ENCODE assay signal across 10 mouse cellular contexts in genomic region chr11:95074694-95075093, GRCm38 (mm10). TPM values are rescaled to one million over a fixed set of nuclear protein-coding genes. Genes with fewer than 3 reads are reported as not detected.
DNase-seq lines count a peak whose midpoint lies in the region; ATAC-seq lines count a peak whose summit lies in the region.
"Had no signal": no experiment of that assay in that cellular context is flagged by ENCODE, and none has a peak within 500 bp of the region (broad histone marks: within the 10 kb centered on the region; RNA-seq: fewer than 3 reads in every experiment).

No protein-coding gene starts in this region.

- 0 out of 2 replicates have a peak overlapping the region, but pooled peaks have one; percentile 6 for H3K27ac ChIP-seq in heart, embryonic 16.5 days (ENCODE audit: low read length)
- H3K27ac ChIP-seq in embryonic facial prominence, embryonic 12.5 days = no peak overlapping the region
- H3K27ac ChIP-seq in intestine, embryonic 15.5 days = peak overlapping the region; percentile 92
- no peak overlapping the region for H3K27ac ChIP-seq in midbrain, embryonic 16.5 days (ENCODE audit: low read length)

- H3K4me3 ChIP-seq in heart, embryonic 16.5 days (ENCODE audit: low read length) = peak overlapping the region; percentile 74
- H3K4me3 ChIP-seq in embryonic facial prominence, embryonic 12.5 days = peak overlapping the region; percentile 56; the same call in 1 of the 2 replicates
- H3K4me3 ChIP-seq in intestine, embryonic 15.5 days (replicated peaks) = peak overlapping the region; percentile 69
- peak overlapping the region; percentile 75; the same call in 1 of the 2 replicates for H3K4me3 ChIP-seq in midbrain, embryonic 16.5 days (ENCODE audit: low read depth, low read length)
- H3K4me3 ChIP-seq: megakaryocyte, embryonic 14.5 days had no signal

- peaks cover 73% of the 10 kb centered on the region for H3K4me1 ChIP-seq in heart, embryonic 16.5 days (ENCODE audit: control insufficient read depth, insufficient read depth, low read length)
- peaks cover 35% of the 10 kb centered on the region for H3K4me1 ChIP-seq in embryonic facial prominence, embryonic 12.5 days
- peaks cover 75% of the 10 kb centered on the region for H3K4me1 ChIP-seq in intestine, embryonic 15.5 days (replicated peaks)
- peaks cover 11% of the 10 kb centered on the region for H3K4me1 ChIP-seq in midbrain, embryonic 16.5 days (ENCODE audit: control insufficient read depth, insufficient read depth, low read length)

- no peak for DNase-seq in heart, adult 18-20 months
- DNase-seq in left cerebral cortex, postnatal 14 days (ENCODE audit: low spot score in 2 of 2) = no peak
- DNase-seq in adrenal gland, adult 8-10 months = no peak
- DNase-seq in thymus, postnatal 0 days (ENCODE audit: low spot score) = no peak

- intact Hi-C loops in left cerebral cortex, postnatal 14 days (cut with DNase I) = no loop called here

- ATAC-seq in heart, embryonic 16.5 days (replicated peaks; ENCODE audit: extremely low read depth, insufficient read depth, low FRiP score) = no peak
- ATAC-seq in embryonic facial prominence, embryonic 12.5 days (ENCODE audit: insufficient number of reproducible peaks, insufficient read depth, low FRiP score, low TSS enrichment) = no peak
- ATAC-seq in intestine, embryonic 15.5 days = peak; percentile 71
- no peak for ATAC-seq in midbrain, embryonic 16.5 days

- no peaks in the 10 kb centered on the region for H3K9me3 ChIP-seq in heart, embryonic 16.5 days (replicated peaks; ENCODE audit: control insufficient read depth, low read length)
- H3K9me3 ChIP-seq in embryonic facial prominence, embryonic 12.5 days = no peaks in the 10 kb centered on the region
- no peaks in the 10 kb centered on the region for H3K9me3 ChIP-seq in intestine, embryonic 15.5 days
- H3K9me3 ChIP-seq in midbrain, embryonic 16.5 days (replicated peaks; ENCODE audit: control insufficient read depth, low read length, poor library complexity, severe bottlenecking) = no peaks in the 10 kb centered on the region
- H3K9me3 ChIP-seq: megakaryocyte, embryonic 14.5 days had no signal

- 66% methylated on average over 4 of the region's 4 CpGs for WGBS in heart, embryonic 16.5 days
- WGBS in embryonic facial prominence, embryonic 12.5 days = 72% methylated on average over 4 of the region's 4 CpGs
- 28% methylated on average over 4 of the region's 4 CpGs for WGBS in intestine, embryonic 15.5 days
- 86% methylated on average over 4 of the region's 4 CpGs for whole genome bisulfite sequencing in midbrain, embryonic 16.5 days

- no peaks in the 10 kb centered on the region for H3K27me3 ChIP-seq in heart, embryonic 16.5 days (ENCODE audit: control insufficient read depth, insufficient read depth, low read length)
- peaks cover 40% of the 10 kb centered on the region for H3K27me3 ChIP-seq in embryonic facial prominence, embryonic 12.5 days
- no peaks in the 10 kb centered on the region for H3K27me3 ChIP-seq in intestine, embryonic 15.5 days (replicated peaks)
- peaks cover 4% of the 10 kb centered on the region; the same call in 1 of the 2 replicates for H3K27me3 ChIP-seq in midbrain, embryonic 16.5 days (ENCODE audit: control insufficient read depth, insufficient read depth, low read depth, low read length)

- H3K9ac ChIP-seq in heart, embryonic 16.5 days (ENCODE audit: low read length) = peak overlapping the region; percentile 30
- no peak overlapping the region for H3K9ac ChIP-seq in embryonic facial prominence, embryonic 12.5 days
- peak overlapping the region; percentile 75; the same call in 1 of the 2 replicates for H3K9ac ChIP-seq in intestine, embryonic 15.5 days
- no peak overlapping the region for H3K9ac ChIP-seq in midbrain, embryonic 16.5 days (ENCODE audit: low read depth, low read length)

- peak overlapping the region; percentile 72 for H3K4me2 ChIP-seq in heart, embryonic 16.5 days (ENCODE audit: low read depth, low read length)
- H3K4me2 ChIP-seq in embryonic facial prominence, embryonic 12.5 days (replicated peaks) = peak overlapping the region; percentile 95
- H3K4me2 ChIP-seq in intestine, embryonic 15.5 days (replicated peaks) = peak overlapping the region; percentile 90
- H3K4me2 ChIP-seq in midbrain, embryonic 16.5 days (ENCODE audit: low read length) = peak overlapping the region; percentile 72

- no peaks in the 10 kb centered on the region for H3K36me3 ChIP-seq in heart, embryonic 16.5 days (ENCODE audit: control insufficient read depth, insufficient read depth)
- H3K36me3 ChIP-seq in embryonic facial prominence, embryonic 12.5 days = no peaks in the 10 kb centered on the region
- no peaks in the 10 kb centered on the region for H3K36me3 ChIP-seq in intestine, embryonic 15.5 days
- H3K36me3 ChIP-seq in midbrain, embryonic 16.5 days (ENCODE audit: control insufficient read depth, insufficient read depth, low read length) = no peaks in the 10 kb centered on the region

RNA-seq across cellular contexts. Expression of gene Itga3, which starts 1.9 kb away (rescaled TPM):
- polyA plus RNA-seq in heart, embryonic 16.5 days (2015; fragmentation: Nextera tagmentation; extraction: Ambion mirVana) = 9.6 and 11.5 TPM in 2 replicates
- 10 to 100 TPM in 1 of 2 experiments, 1 to 10 TPM in 1; 8.6 to 10.1 TPM for total RNA-seq in heart, adult 18-20 months (2021)
- 10.5 and 10.9 TPM in 2 replicates for polyA plus RNA-seq in embryonic facial prominence, embryonic 12.5 days (2016; fragmentation: Nextera tagmentation; extraction: Ambion mirVana)
- 32.8 and 35.6 TPM in 2 replicates for polyA plus RNA-seq in intestine, embryonic 15.5 days (2015; fragmentation: Nextera tagmentation; extraction: Ambion mirVana)
- polyA plus RNA-seq in midbrain, embryonic 16.5 days (2015; fragmentation: Nextera tagmentation; extraction: Ambion mirVana) = 13.7 and 16.6 TPM in 2 replicates
- total RNA-seq in left cerebral cortex, postnatal 14 days (2021) = 10 to 100 TPM; 12.2 to 15.5 TPM
- 10 to 100 TPM; 40.8 to 74.6 (median 49.9) TPM for total RNA-seq in adrenal gland, adult 8-10 months (2022)
- 6.2 and 7.0 TPM in 2 replicates for polyA plus RNA-seq in thymus, postnatal 0 days (2015; fragmentation: Nextera tagmentation; extraction: Ambion mirVana)
- total RNA-seq: MEL had no signal

RNA-seq across cellular contexts. Expression of gene Pdk2, which starts 33.5 kb away (rescaled TPM):
- 141 and 148 TPM in 2 replicates for polyA plus RNA-seq in heart, embryonic 16.5 days (2015; fragmentation: Nextera tagmentation; extraction: Ambion mirVana)
- 100 to 1,000 TPM; 421 to 452 TPM for total RNA-seq in heart, adult 18-20 months (2021)
- 27.5 and 30.4 TPM in 2 replicates for polyA plus RNA-seq in embryonic facial prominence, embryonic 12.5 days (2016; fragmentation: Nextera tagmentation; extraction: Ambion mirVana)
- polyA plus RNA-seq in intestine, embryonic 15.5 days (2015; fragmentation: Nextera tagmentation; extraction: Ambion mirVana) = 30.8 and 31.2 TPM in 2 replicates
- 24.1 and 27.5 TPM in 2 replicates for polyA plus RNA-seq in midbrain, embryonic 16.5 days (2015; fragmentation: Nextera tagmentation; extraction: Ambion mirVana)
- total RNA-seq in left cerebral cortex, postnatal 14 days (2021) = 10 to 100 TPM; 69.2 to 75.4 TPM
- total RNA-seq in adrenal gland, adult 8-10 months (2022) = 10 to 100 TPM; 60.9 to 90.5 (median 76.0) TPM
- polyA plus RNA-seq in thymus, postnatal 0 days (2015; fragmentation: Nextera tagmentation; extraction: Ambion mirVana) = 13.0 and 13.9 TPM in 2 replicates

RNA-seq across cellular contexts. Expression of gene Dlx3, which starts 45.2 kb away (rescaled TPM):
- polyA plus RNA-seq in heart, embryonic 16.5 days (2015; fragmentation: Nextera tagmentation; extraction: Ambion mirVana) = 0.07 and 0.11 TPM in 2 replicates
- not detected for total RNA-seq in heart, adult 18-20 months (2021)
- polyA plus RNA-seq in embryonic facial prominence, embryonic 12.5 days (2016; fragmentation: Nextera tagmentation; extraction: Ambion mirVana) = 20.2 and 21.8 TPM in 2 replicates
- polyA plus RNA-seq in intestine, embryonic 15.5 days (2015; fragmentation: Nextera tagmentation; extraction: Ambion mirVana) = 0.60 and 0.88 TPM in 2 replicates
- 0.22 and 0.38 TPM in 2 replicates for polyA plus RNA-seq in midbrain, embryonic 16.5 days (2015; fragmentation: Nextera tagmentation; extraction: Ambion mirVana)
- not detected for total RNA-seq in left cerebral cortex, postnatal 14 days (2021)
- not detected for total RNA-seq in adrenal gland, adult 8-10 months (2022)
- polyA plus RNA-seq in thymus, postnatal 0 days (2015; fragmentation: Nextera tagmentation; extraction: Ambion mirVana) = 0.33 and 0.45 TPM in 2 replicates
- total RNA-seq: MEL had no signal

Comparison
In these comparisons a context has a peak if more than half of its experiments do, and no peak if none do; other contexts are left out.
1. H3K27ac ChIP-seq: peak in heart, embryonic 16.5 days (single experiment) and intestine, embryonic 15.5 days (single experiment); none in embryonic facial prominence, embryonic 12.5 days (single experiment) and midbrain, embryonic 16.5 days (single experiment).
2. H3K9ac ChIP-seq: peak in heart, embryonic 16.5 days (single experiment) and intestine, embryonic 15.5 days (single experiment); none in embryonic facial prominence, embryonic 12.5 days (single experiment) and midbrain, embryonic 16.5 days (single experiment).
3. RNA of gene Dlx3, which starts 45.2 kb away (polyA plus RNA-seq): 20.2 to 21.8 TPM in embryonic facial prominence, embryonic 12.5 days; 0.60 to 0.88 TPM in intestine, embryonic 15.5 days, 0.22 to 0.38 TPM in midbrain, embryonic 16.5 days, 0.33 to 0.45 TPM in thymus, postnatal 0 days and 0.07 to 0.11 TPM in heart, embryonic 16.5 days; every median in the first group is over 10 times any median in the second.
4. Peak in every context shown above with its lines, with median percentiles within 50 percentile points of each other: H3K4me2 ChIP-seq and H3K4me3 ChIP-seq.